Mouse (Mus musculus): ENCODE results near the gene Gpx1.

DNA sequence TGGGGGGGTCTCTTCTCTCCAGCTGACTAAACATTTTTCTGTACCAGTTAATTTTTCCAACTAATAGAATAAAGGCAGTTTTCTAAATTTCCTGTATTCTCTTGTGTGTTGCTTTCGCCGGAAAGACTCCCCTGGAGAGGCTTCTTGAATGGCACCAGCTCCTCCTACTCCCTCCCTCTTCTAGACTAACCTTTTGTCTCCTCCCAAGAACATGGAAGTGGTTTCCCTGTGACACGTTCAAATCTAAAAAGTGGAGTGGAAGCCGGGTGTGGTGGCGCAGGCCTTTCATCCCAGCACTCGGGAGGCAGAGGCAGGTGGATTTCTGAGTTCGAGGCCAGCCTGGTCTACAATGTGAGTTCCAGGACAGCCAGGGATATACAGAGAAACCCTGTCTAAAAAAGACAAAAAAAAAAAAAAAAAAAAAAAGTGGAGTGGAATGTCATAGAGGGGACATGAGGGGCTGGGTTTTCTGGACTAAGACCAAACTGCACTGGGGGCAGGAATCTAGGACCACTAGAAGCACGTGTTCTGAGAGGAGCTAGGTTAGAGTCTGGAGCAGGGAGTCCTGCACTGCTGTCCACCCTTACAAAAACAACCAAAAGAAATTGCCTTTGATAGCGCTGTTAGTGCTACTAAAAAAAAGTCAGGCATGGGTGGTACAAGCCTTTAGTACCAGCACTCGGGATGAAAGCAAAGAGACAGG, 704 bp upstream of the Gpx1 start:
- TF ChIP-seq CHD2 (IDR thresholded peaks at IDR 0.05; ENCODE audit: low read depth, low read length), result no peak
- peak; percentile 56; the same call in 1 of the 2 replicates for TF ChIP-seq ZNF384 (IDR thresholded peaks at IDR 0.05; ENCODE audit: low read depth, low read length)
- no peak for TF ChIP-seq MAFK (IDR thresholded peaks at IDR 0.05; ENCODE audit: insufficient read depth, low read depth, low read length)
- no peak for TF ChIP-seq HCFC1 (IDR thresholded peaks at IDR 0.05; ENCODE audit: borderline replicate concordance, insufficient read depth, low read length)

Measured in ES-E14 (cell line).